Mouse (Mus musculus) bone marrow, adult 2 months (tissue): ENCODE results near the gene Sirt2.

Source experiments
- CTCF ChIP-seq: fragments of 200-500 bp; IDR thresholded peaks from 2 replicates; pipeline ENCODE4 v1.5.1; 2011; ENCODE audit warnings: low read length, control low read depth; ENCODE audit not compliant: control insufficient read depth, insufficient read depth
- POLR2A ChIP-seq: fragments of 200-500 bp; IDR thresholded peaks from 2 replicates; pipeline ENCODE4 v1.6.1; 2011; ENCODE audit warnings: low read depth, mild to moderate bottlenecking, control low read depth, low read length, borderline replicate concordance; ENCODE audit not compliant: control insufficient read depth

- TF ChIP-seq CTCF = no peak
- no peak for TF ChIP-seq POLR2A
Measured at GRCm38 (mm10) chr7:28749935-28750334, 16.6 kb upstream of the Sirt2 start.
